Mouse (Mus musculus) G1E (cell line): ENCODE data around the gene Pdcd11. TPM values are rescaled to one million over a fixed set of nuclear protein-coding genes. Genes with fewer than 3 reads are reported as not detected.

Experiments used
- ATAC-seq: 2 replicates; pipeline ENCODE4 v1.8.0; 2016; ENCODE audit warnings: mild to moderate bottlenecking; ENCODE audit not compliant: insufficient number of reproducible peaks, poor library complexity, low FRiP score, severe bottlenecking; ENCODE audit errors: extremely low read depth
- DNase-seq: peaks from one replicate; pipeline ENCODE4 v3.0.0; 2012; ENCODE audit warnings: low spot score
- H3K27me3 ChIP-seq: 2 replicates; pipeline ENCODE4 v1.6.1; 2012; ENCODE audit warnings: mild to moderate bottlenecking, low read length, inconsistent platforms; ENCODE audit not compliant: insufficient read depth
- H3K36me3 ChIP-seq: replicated peaks from 2 replicates; pipeline ENCODE3; 2012; ENCODE audit warnings: mild to moderate bottlenecking, inconsistent platforms
- H3K4me1 ChIP-seq: 2 replicates; pipeline ENCODE4 v1.6.1; 2012; ENCODE audit warnings: low read depth, low read length, inconsistent platforms, mixed read lengths; ENCODE audit not compliant: insufficient read depth
- H3K4me3 ChIP-seq: 2 replicates; pipeline ENCODE4 v1.5.1; 2012; ENCODE audit warnings: low read depth, mild to moderate bottlenecking, inconsistent platforms, low read length, moderate library complexity, mixed read lengths
- H3K9me3 ChIP-seq: replicated peaks from 2 replicates; pipeline ENCODE4 v1.6.1; 2012; ENCODE audit warnings: inconsistent platforms
- CTCF ChIP-seq: IDR thresholded peaks from 2 replicates; pipeline ENCODE4 v1.5.1; 2012; ENCODE audit warnings: low read depth, low read length, inconsistent platforms, mixed read lengths
- GATA1 ChIP-seq: IDR thresholded peaks from 2 replicates; pipeline ENCODE4 v1.6.1; 2012; ENCODE audit warnings: borderline replicate concordance, low read length, inconsistent platforms, mixed read lengths
- GATA2 ChIP-seq: IDR thresholded peaks from 2 replicates; pipeline ENCODE4 v1.6.1; 2012; ENCODE audit warnings: low read depth, low read length, inconsistent platforms, borderline replicate concordance
- POLR2AphosphoS5 ChIP-seq: IDR thresholded peaks from 2 replicates; pipeline ENCODE4 v1.6.1; 2012; ENCODE audit warnings: low read depth, low read length, inconsistent platforms; ENCODE audit not compliant: insufficient replicate concordance
- TAL1 ChIP-seq: conservative IDR thresholded peaks from 2 replicates; pipeline ENCODE4 v1.6.1; 2012; ENCODE audit warnings: low read depth, low read length, inconsistent platforms, mixed read lengths
- polyA plus RNA-seq: library from polyadenylated mRNA; stranded (reverse); fragments of >175 nt; gene quantifications from 2 replicates; pipeline ENCODE4 v1.2.3, GENCODE M21; 2012
- total RNA-seq, 2 experiments: library from RNA; stranded (forward) in 1 of 2; stranded (reverse) in 1 of 2; fragments of 200-1000 nt in 1 of 2; fragments of >200 nt in 1 of 2; fragmentation: Nextera tagmentation in 1 of 2; gene quantifications; 2 replicates each; pipeline ENCODE4 v1.2.3; 2014 to 2017

Pdcd11 gene
- total and polyA plus RNA-seq, 3 experiments: 27.5 to 37.5 (median 30.9) TPM

GRCm38 (mm10) chr19:47180011-47180410 is 89.4 kb downstream of the Pdcd11 start:
- no peaks in the 10 kb centered on the region for H3K4me1 ChIP-seq
- DNase-seq (no peak), ATAC-seq (no peak)
- H3K9me3 ChIP-seq: peaks cover 14% of the 10 kb centered on the region; the same call in 1 of the 2 replicates
- no peak overlapping the region for H3K4me3 ChIP-seq
- no peaks in the 10 kb centered on the region for H3K36me3 ChIP-seq
- TF ChIP-seq GATA2: no peak
- no peak for TF ChIP-seq GATA1
- no peak for TF ChIP-seq TAL1
- TF ChIP-seq CTCF: no peak
- no peak for TF ChIP-seq POLR2AphosphoS5
- H3K27me3 ChIP-seq: peaks cover 8% of the 10 kb centered on the region; the same call in 1 of the 2 replicates

Other genes with a start within 250 kb of the Pdcd11 start
- not detected in 2 replicates for gene Ina, start 76.1 kb upstream of the Pdcd11 start, total RNA-seq (2014; fragmentation: Nextera tagmentation)
- 0.11 and 0.12 TPM in 2 replicates for gene Ina, start 76.1 kb upstream of the Pdcd11 start, total RNA-seq (2017)
- gene Ina, start 76.1 kb upstream of the Pdcd11 start, polyA plus RNA-seq: not detected in 2 replicates
- 148 TPM in 2 replicates for gene Nt5c2, start 75.6 kb upstream of the Pdcd11 start, total RNA-seq (2014; fragmentation: Nextera tagmentation)
- 136 and 158 TPM in 2 replicates for gene Nt5c2, start 75.6 kb upstream of the Pdcd11 start, total RNA-seq (2017)
- 7.2 and 17.0 TPM in 2 replicates for gene Nt5c2, start 75.6 kb upstream of the Pdcd11 start, polyA plus RNA-seq
- 22.7 and 25.9 TPM in 2 replicates for gene Pcgf6, start 39.9 kb upstream of the Pdcd11 start, total RNA-seq (2014; fragmentation: Nextera tagmentation)
- gene Pcgf6, start 39.9 kb upstream of the Pdcd11 start, total RNA-seq (2017): 16.9 and 18.1 TPM in 2 replicates
- 14.7 and 16.6 TPM in 2 replicates for gene Pcgf6, start 39.9 kb upstream of the Pdcd11 start, polyA plus RNA-seq
- 18.1 and 23.0 TPM in 2 replicates for gene Taf5, start 23.0 kb upstream of the Pdcd11 start, total RNA-seq (2014; fragmentation: Nextera tagmentation)
- 22.0 and 22.6 TPM in 2 replicates for gene Taf5, start 23.0 kb upstream of the Pdcd11 start, total RNA-seq (2017)
- gene Taf5, start 23.0 kb upstream of the Pdcd11 start, polyA plus RNA-seq: 7.4 and 10.1 TPM in 2 replicates
- 144 and 195 TPM in 2 replicates for gene Usmg5, start 121 bp upstream of the Pdcd11 start, total RNA-seq (2014; fragmentation: Nextera tagmentation)
- 1,057 and 1,170 TPM in 2 replicates for gene Usmg5, start 121 bp upstream of the Pdcd11 start, total RNA-seq (2017)
- gene Usmg5, start 121 bp upstream of the Pdcd11 start, polyA plus RNA-seq: 15.0 and 27.1 TPM in 2 replicates
- not detected in 2 replicates for gene Calhm2, start 47.5 kb downstream of the Pdcd11 start, total RNA-seq (2014; fragmentation: Nextera tagmentation)
- 0.17 and 0.44 TPM in 2 replicates for gene Calhm2, start 47.5 kb downstream of the Pdcd11 start, total RNA-seq (2017)
- gene Calhm2, start 47.5 kb downstream of the Pdcd11 start, polyA plus RNA-seq: 0.07 and 0.08 TPM in 2 replicates
- not detected in 2 replicates for gene Calhm1, start 53.5 kb downstream of the Pdcd11 start, total RNA-seq (2014; fragmentation: Nextera tagmentation)
- gene Calhm1, start 53.5 kb downstream of the Pdcd11 start, total RNA-seq (2017): not detected in 2 replicates
- not detected in 2 replicates for gene Calhm1, start 53.5 kb downstream of the Pdcd11 start, polyA plus RNA-seq
- not detected in 2 replicates for gene Calhm3, start 67.0 kb downstream of the Pdcd11 start, total RNA-seq (2014; fragmentation: Nextera tagmentation)
- 0.16 TPM in 1 of 2 replicates, not detected in the other for gene Calhm3, start 67.0 kb downstream of the Pdcd11 start, total RNA-seq (2017)
- not detected in 2 replicates for gene Calhm3, start 67.0 kb downstream of the Pdcd11 start, polyA plus RNA-seq
- not detected in 2 replicates for gene Neurl1a, start 88.1 kb downstream of the Pdcd11 start, total RNA-seq (2014; fragmentation: Nextera tagmentation)
- gene Neurl1a, start 88.1 kb downstream of the Pdcd11 start, total RNA-seq (2017): 0.05 and 0.06 TPM in 2 replicates
- not detected in 2 replicates for gene Neurl1a, start 88.1 kb downstream of the Pdcd11 start, polyA plus RNA-seq